Mouse (Mus musculus): ENCODE data around the gene Vasp.

GRCm38 (mm10) chr7:19211041-19211675 is 60.5 kb downstream of the Vasp start:
- TF ChIP-seq EP300 (IDR thresholded peaks at IDR 0.05; ENCODE audit: insufficient read depth, low read depth, low read length): no peak
- no peak for TF ChIP-seq CTCF (IDR thresholded peaks at IDR 0.05; ENCODE audit: low read depth, low read length)

Measured in ES-Bruce4 (cell line).